Mouse (Mus musculus) MEL (cell line): Measurements from ENCODE around the gene Ccdc141. TPM values are rescaled to one million over a fixed set of nuclear protein-coding genes. Genes with fewer than 3 reads are reported as not detected.

Source experiments
- DNase-seq: peaks from one replicate; pipeline ENCODE4 v3.0.0; 2011; ENCODE audit warnings: low read depth, low spot score
- H3K27ac ChIP-seq: 2 replicates; pipeline ENCODE4 v1.5.1; 2012; ENCODE audit warnings: low read depth, mild to moderate bottlenecking, control low read depth, low read length, moderate library complexity; ENCODE audit not compliant: control insufficient read depth
- H3K27me3 ChIP-seq, 2 experiments: fragments of 150-350 bp in 1 of 2; sonication (generic) in 1 of 2; 2 replicates each; pipeline ENCODE4 v1.6.1; 2012; ENCODE audit warnings: low read length in 2 of 2, mild to moderate bottlenecking in 2 of 2, improper control_type of control experiment in 1 of 2, moderate library complexity in 1 of 2; ENCODE audit not compliant: insufficient read depth in 2 of 2, control insufficient read depth in 1 of 2
- H3K36me3 ChIP-seq, 2 experiments: 2 replicates each; pipeline ENCODE4 v1.6.1; 2012 to 2014; ENCODE audit warnings: low read length in 2 of 2, improper control_type of control experiment in 1 of 2, inconsistent platforms in 1 of 2, mild to moderate bottlenecking in 1 of 2; ENCODE audit not compliant: insufficient read depth in 2 of 2, control insufficient read depth in 1 of 2
- H3K4me1 ChIP-seq, 2 experiments: fragments of 150-350 bp in 1 of 2; sonication (generic) in 1 of 2; 2 replicates each; pipeline ENCODE4 v1.6.1; 2012; ENCODE audit warnings: low read length in 2 of 2, improper control_type of control experiment in 1 of 2, mild to moderate bottlenecking in 1 of 2; ENCODE audit not compliant: insufficient read depth in 2 of 2, control insufficient read depth in 1 of 2
- H3K4me3 ChIP-seq, 2 experiments: fragments of 150-350 bp in 1 of 2; sonication (generic) in 1 of 2; 2 replicates each; pipeline ENCODE4 v1.5.1; 2012; ENCODE audit warnings: low read depth in 2 of 2, low read length in 2 of 2, mild to moderate bottlenecking in 2 of 2, moderate library complexity in 2 of 2, control low read depth in 1 of 2, improper control_type of control experiment in 1 of 2; ENCODE audit not compliant: control insufficient read depth in 1 of 2, insufficient read depth in 1 of 2
- H3K79me2 ChIP-seq: 2 replicates; pipeline ENCODE4 v1.6.1; 2012; ENCODE audit warnings: mild to moderate bottlenecking, low read length, moderate library complexity; ENCODE audit not compliant: control insufficient read depth, poor library complexity, insufficient read depth
- H3K9ac ChIP-seq: 2 replicates; pipeline ENCODE4 v1.6.1; 2012; ENCODE audit warnings: low read depth, mild to moderate bottlenecking, control low read depth, low read length, moderate library complexity; ENCODE audit not compliant: control insufficient read depth, poor library complexity, severe bottlenecking
- H3K9me3 ChIP-seq: fragments of 150-350 bp; sonication (generic); replicated peaks from 2 replicates; pipeline ENCODE4 v1.6.1; 2012; ENCODE audit warnings: mild to moderate bottlenecking, low read length, improper control_type of control experiment, moderate library complexity; ENCODE audit not compliant: insufficient read depth
- BHLHE40 ChIP-seq: IDR thresholded peaks from 2 replicates; pipeline ENCODE4 v1.6.1; 2012; ENCODE audit warnings: low read depth, mild to moderate bottlenecking, inconsistent platforms, low read length, improper control_type of control experiment, borderline replicate concordance
- CHD2 ChIP-seq: IDR thresholded peaks from 2 replicates; pipeline ENCODE4 v1.6.1; 2011; ENCODE audit warnings: low read length, improper control_type of control experiment
- E2F4 ChIP-seq: IDR thresholded peaks from 2 replicates; pipeline ENCODE4 v1.6.1; 2011; ENCODE audit warnings: low read depth, low read length, improper control_type of control experiment, borderline replicate concordance
- ELF1 ChIP-seq: IDR thresholded peaks from 2 replicates; pipeline ENCODE4 v1.6.1; 2014; ENCODE audit warnings: low read depth, mild to moderate bottlenecking, inconsistent platforms, low read length, improper control_type of control experiment, moderate library complexity
- GABPA ChIP-seq: IDR thresholded peaks from 2 replicates; pipeline ENCODE4 v1.6.1; 2012; ENCODE audit warnings: low read depth, mild to moderate bottlenecking, inconsistent platforms, low read length, improper control_type of control experiment, moderate library complexity
- GATA1 ChIP-seq: IDR thresholded peaks from 2 replicates; pipeline ENCODE4 v1.6.1; 2011; ENCODE audit warnings: low read depth, low read length, improper control_type of control experiment
- JUND ChIP-seq: IDR thresholded peaks from 2 replicates; pipeline ENCODE4 v1.6.1; 2011; ENCODE audit warnings: low read depth, mild to moderate bottlenecking, improper control_type of control experiment, low read length
- KAT2A ChIP-seq: conservative IDR thresholded peaks from 2 replicates; pipeline ENCODE4 v1.6.1; 2012; ENCODE audit warnings: low read depth, low read length, improper control_type of control experiment, inconsistent platforms
- MAFK ChIP-seq: IDR thresholded peaks from 2 replicates; pipeline ENCODE4 v1.6.1; 2011; ENCODE audit warnings: low read depth, mild to moderate bottlenecking, low read length, improper control_type of control experiment, borderline replicate concordance
- MAX ChIP-seq: IDR thresholded peaks from 2 replicates; pipeline ENCODE4 v1.6.1; 2011; ENCODE audit warnings: low read length, improper control_type of control experiment
- MXI1 ChIP-seq: IDR thresholded peaks from 2 replicates; pipeline ENCODE4 v1.6.1; 2011; ENCODE audit warnings: mild to moderate bottlenecking, low read depth, low read length, improper control_type of control experiment
- MYC ChIP-seq: IDR thresholded peaks from 2 replicates; pipeline ENCODE4 v1.6.1; 2011; ENCODE audit warnings: low read depth, mild to moderate bottlenecking, low read length, improper control_type of control experiment, moderate library complexity
- NELFE ChIP-seq: IDR thresholded peaks from 2 replicates; pipeline ENCODE4 v1.6.1; 2011; ENCODE audit warnings: low read depth, low read length, improper control_type of control experiment
- POLR2A ChIP-seq, 2 experiments: IDR thresholded peaks; 2 replicates each; pipeline ENCODE4 v1.6.1; 2011 to 2012; ENCODE audit warnings: low read length in 2 of 2, mild to moderate bottlenecking in 2 of 2, control low read depth in 1 of 2, improper control_type of control experiment in 1 of 2, low read depth in 1 of 2, moderate library complexity in 1 of 2; ENCODE audit not compliant: control insufficient read depth in 1 of 2, insufficient read depth in 1 of 2, poor library complexity in 1 of 2
- POLR2AphosphoS2 ChIP-seq: IDR thresholded peaks from 2 replicates; pipeline ENCODE4 v1.6.1; 2011; ENCODE audit warnings: low read length, improper control_type of control experiment
- SIN3A ChIP-seq: IDR thresholded peaks from 2 replicates; pipeline ENCODE4 v1.6.1; 2012; ENCODE audit warnings: low read length, improper control_type of control experiment, inconsistent platforms
- TBP ChIP-seq: IDR thresholded peaks from 2 replicates; pipeline ENCODE4 v1.8.0; 2011; ENCODE audit warnings: low read depth, low read length, improper control_type of control experiment
- UBTF ChIP-seq: IDR thresholded peaks from 2 replicates; pipeline ENCODE4 v1.6.1; 2012; ENCODE audit warnings: low read depth, mild to moderate bottlenecking, inconsistent platforms, low read length, improper control_type of control experiment, moderate library complexity, borderline replicate concordance; ENCODE audit not compliant: insufficient read depth
- USF1 ChIP-seq: IDR thresholded peaks from 2 replicates; pipeline ENCODE4 v1.6.1; 2014; ENCODE audit warnings: low read depth, mild to moderate bottlenecking, inconsistent platforms, low read length, improper control_type of control experiment, moderate library complexity
- ZKSCAN1 ChIP-seq: IDR thresholded peaks from 2 replicates; pipeline ENCODE4 v1.6.1; 2012; ENCODE audit warnings: low read depth, mild to moderate bottlenecking, inconsistent platforms, low read length, improper control_type of control experiment, moderate library complexity
- polyA plus RNA-seq, 2 experiments: library from polyadenylated mRNA; stranded (reverse) in 1 of 2; unstranded in 1 of 2; fragments of >175 nt in 1 of 2; fragments of >200 nt in 1 of 2; gene quantifications; 2 replicates each; pipeline versions ENCODE4 v1.2.1 to v1.2.4; 2012; ENCODE audit warnings: low replicate concordance in 2 of 2, low read depth in 1 of 2; ENCODE audit not compliant: insufficient read length in 2 of 2, insufficient read depth in 1 of 2, missing spikeins in 1 of 2
- total RNA-seq: library from RNA; depleted of rRNA; stranded (reverse); fragments of 300-350 nt; gene quantifications from 2 replicates; pipeline ENCODE4 v1.2.3, GENCODE M21; 2012

The Ccdc141 gene
- total and polyA plus RNA-seq, 3 experiments, result 0.54 to 1.1 TPM; not detected in 1

DNA sequence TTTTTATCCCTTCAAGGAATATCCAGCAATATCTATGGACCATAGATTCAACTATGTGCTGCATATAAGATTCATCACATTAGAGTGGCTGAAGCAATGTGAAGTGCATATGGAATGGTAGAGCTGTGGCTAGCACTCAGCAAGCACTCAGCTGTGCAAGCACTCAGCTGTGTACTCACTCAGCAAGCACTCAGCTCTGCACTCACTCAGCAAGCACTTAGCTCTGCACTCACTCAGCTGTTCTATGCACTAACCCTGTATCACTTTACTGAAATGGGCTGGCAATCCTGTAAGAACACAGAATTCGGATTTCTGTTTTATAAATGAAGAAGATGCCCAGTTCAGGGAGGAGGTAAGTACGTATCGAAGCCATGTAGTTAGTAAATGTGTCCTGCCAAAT lies 89.8 kb downstream of the Ccdc141 start:
- Histone ChIP-seq H3K79me2 (no peaks in the 10 kb centered on the region), H3K27me3 (no peaks in the 10 kb centered on the region), H3K4me3 (no peak overlapping the region), H3K27ac (no peak overlapping the region), H3K36me3 (no peaks in the 10 kb centered on the region), H3K9me3 (no peaks in the 10 kb centered on the region), H3K9ac (no peak overlapping the region), H3K4me1 (no peaks in the 10 kb centered on the region)
- TF ChIP-seq GABPA (no peak), POLR2A (IDR thresholded peaks at IDR 0.05; ENCODE audit: control insufficient read depth in 1 of 2, insufficient read depth in 1 of 2, low read depth in 1 of 2, low read length in 2 of 2, poor library complexity in 1 of 2) (no peak), MXI1 (no peak), ZKSCAN1 (no peak), MAFK (no peak), NELFE (no peak), MAX (no peak), ELF1 (no peak), JUND (no peak), SIN3A (no peak), MYC (no peak), TBP (no peak), E2F4 (no peak), CHD2 (no peak), GATA1 (no peak), KAT2A (no peak), BHLHE40 (no peak), POLR2AphosphoS2 (no peak)
- DNase-seq, result no peak

DNA sequence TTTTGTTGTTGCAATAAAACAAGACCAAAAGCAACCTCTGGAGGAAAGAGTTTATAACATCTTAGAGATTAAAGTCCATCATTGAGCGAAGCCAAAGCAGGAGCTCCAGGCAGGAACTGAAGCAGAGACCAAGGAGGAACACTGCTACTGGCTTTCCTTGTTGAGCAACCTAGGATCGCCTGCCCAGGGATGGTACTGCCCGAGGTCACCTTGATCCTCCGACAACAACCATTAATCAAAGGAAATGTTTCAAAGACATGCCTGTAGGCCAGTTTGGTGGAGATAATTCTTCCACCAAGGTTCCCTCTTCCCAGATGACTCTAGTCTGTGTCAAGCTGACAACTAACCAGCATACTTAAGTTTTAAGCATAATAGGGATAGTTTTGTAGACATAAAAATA lies 91.7 kb downstream of the Ccdc141 start:
- Histone ChIP-seq H3K9ac (no peak overlapping the region), H3K79me2 (no peaks in the 10 kb centered on the region), H3K27ac (no peak overlapping the region), H3K4me1 (no peaks in the 10 kb centered on the region), H3K36me3 (no peaks in the 10 kb centered on the region), H3K27me3 (no peaks in the 10 kb centered on the region), H3K4me3 (no peak overlapping the region), H3K9me3 (no peaks in the 10 kb centered on the region)
- TF ChIP-seq UBTF, result no peak
- no peak for DNase-seq

DNA sequence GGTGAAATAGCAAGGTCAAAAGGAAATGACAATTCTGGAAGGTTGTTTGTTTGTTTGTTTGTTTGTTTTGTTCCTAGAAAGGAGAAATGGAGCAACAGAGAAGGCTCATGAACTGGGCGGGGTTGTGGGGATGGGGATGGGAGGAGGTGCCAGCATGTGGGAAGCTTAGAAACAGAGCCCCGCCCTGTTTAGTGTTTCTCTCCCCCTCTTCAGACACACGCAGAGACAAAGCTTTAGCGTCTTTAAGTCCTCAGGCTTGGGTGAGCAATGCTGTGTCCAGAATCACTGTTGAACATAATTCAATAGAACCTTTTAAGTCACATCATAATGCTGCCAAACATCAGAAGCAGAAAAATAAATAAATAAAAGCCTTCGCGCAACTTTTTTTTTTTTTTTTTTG lies 96.1 kb downstream of the Ccdc141 start:
- Histone ChIP-seq H3K9ac (no peak overlapping the region), H3K4me3 (no peak overlapping the region), H3K79me2 (no peaks in the 10 kb centered on the region), H3K27me3 (no peaks in the 10 kb centered on the region)
- DNase-seq, result no peak
- TF ChIP-seq USF1, result no peak
- TF ChIP-seq, all 39 proteins: peak for 0
- Histone ChIP-seq H3K9me3 (no peaks in the 10 kb centered on the region), H3K4me1 (no peaks in the 10 kb centered on the region), H3K27ac (no peak overlapping the region), H3K36me3 (no peaks in the 10 kb centered on the region)
